Mouse (Mus musculus) hindbrain, embryonic 11.5 days (tissue): ENCODE measurements around the gene Pnpla2. TPM values are rescaled to one million over a fixed set of nuclear protein-coding genes. Genes with fewer than 3 reads are reported as not detected.
A peak's percentile ranks its signal among the peaks of the same experiment; 100 is the strongest.

ENCODE experiments used
- ATAC-seq: fragments of 200-750 bp; cut with Nextera tagmentation; 2 replicates; pipeline ENCODE4 v1.8.0; 2017; ENCODE audit warnings: mild to moderate bottlenecking, moderate TSS enrichment, moderate library complexity; ENCODE audit not compliant: low FRiP score
- DNase-seq: peaks from one replicate; pipeline ENCODE4 v3.0.0-alpha.2; 2015; ENCODE audit warnings: low spot score
- H3K27ac ChIP-seq: fragments of 300-500 bp; sonication (generic); 2 replicates; pipeline ENCODE4 v1.5.1; 2014; ENCODE audit warnings: mild to moderate bottlenecking, low read depth, low read length
- H3K27me3 ChIP-seq: fragments of 300-500 bp; sonication (generic); 2 replicates; pipeline ENCODE4 v1.6.1; 2014; ENCODE audit warnings: mild to moderate bottlenecking, low read length, moderate library complexity, mixed read lengths; ENCODE audit not compliant: control insufficient read depth, insufficient read depth
- H3K36me3 ChIP-seq: fragments of 300-500 bp; sonication (generic); 2 replicates; pipeline ENCODE4 v1.6.1; 2014; ENCODE audit warnings: mild to moderate bottlenecking, low read length, moderate library complexity, mixed read lengths; ENCODE audit not compliant: control insufficient read depth, insufficient read depth
- H3K4me1 ChIP-seq: fragments of 300-500 bp; sonication (generic); replicated peaks from 2 replicates; pipeline ENCODE4 v1.6.1; 2014; ENCODE audit warnings: low read length, mixed read lengths; ENCODE audit not compliant: control insufficient read depth, insufficient read depth
- H3K4me2 ChIP-seq: fragments of 300-500 bp; sonication (generic); replicated peaks from 2 replicates; pipeline ENCODE4 v1.6.1; 2014; ENCODE audit warnings: mild to moderate bottlenecking, low read depth, low read length
- H3K4me3 ChIP-seq: fragments of 300-500 bp; sonication (generic); 2 replicates; pipeline ENCODE4 v1.5.1; 2014; ENCODE audit warnings: low read depth, low read length
- H3K9ac ChIP-seq: fragments of 300-500 bp; sonication (generic); 2 replicates; pipeline ENCODE4 v1.6.1; 2014; ENCODE audit warnings: low read depth, low read length
- H3K9me3 ChIP-seq: fragments of 300-500 bp; sonication (generic); 2 replicates; pipeline ENCODE4 v1.6.1; 2016; ENCODE audit warnings: low read length; ENCODE audit not compliant: control insufficient read depth
- WGBS: fragments of 180-500 bp; shearing (Covaris S2); extraction: QIAGEN DNeasy Blood & Tissue Kit; methylation state at CpG from one replicate; pipeline ENCODE4 v1.1.7; 2014; 5-methylcytosine and 5-hydroxymethylcytosine counted together
- polyA plus RNA-seq: library from polyadenylated mRNA; unstranded; fragments of >200 nt; fragmentation: Nextera tagmentation; extraction: Ambion mirVana; gene quantifications from 2 replicates; pipeline ENCODE4 v1.2.1, GENCODE M21; 2014

The Pnpla2 gene
- polyA plus RNA-seq, 1 experiment from 2014 or later: 14.2 TPM

GRCm38 (mm10) chr7:141453636-141454035 is 1.4 kb upstream of the Pnpla2 start:
- ATAC-seq: no peak
- Histone ChIP-seq H3K4me3 (no peak overlapping the region), H3K27me3 (no peaks in the 10 kb centered on the region), H3K9ac (no peak overlapping the region), H3K4me2 (no peak overlapping the region), H3K9me3 (no peaks in the 10 kb centered on the region), H3K4me1 (peaks cover 2% of the 10 kb centered on the region), H3K27ac (no peak overlapping the region), H3K36me3 (0 out of 2 replicates have a peak, but pooled peaks cover 2% of the 10 kb centered on the region)
- DNase-seq: no peak
- 87% methylated on average over 2 of the region's 2 CpGs for WGBS

- Histone ChIP-seq H3K27ac (0 out of 2 replicates have a peak overlapping the region, but pooled peaks have one; percentile 45), H3K4me3 (peak overlapping the region; percentile 53), H3K27me3 (peaks cover 16% of the 10 kb centered on the region), H3K4me1 (no peaks in the 10 kb centered on the region; the same call in 1 of the 2 replicates), H3K4me2 (peak overlapping the region; percentile 82), H3K36me3 (0 out of 2 replicates have a peak, but pooled peaks cover 2% of the 10 kb centered on the region), H3K9me3 (no peaks in the 10 kb centered on the region), H3K9ac (peak overlapping the region; percentile 66)
- DNase-seq (peak; percentile 64), ATAC-seq (peak; percentile 30)
- under 1% methylated on average over 23 of the region's 23 CpGs for WGBS
Measured at GRCm38 (mm10) chr7:141455610-141456314, 764 bp downstream of the Pnpla2 start.

DNA sequence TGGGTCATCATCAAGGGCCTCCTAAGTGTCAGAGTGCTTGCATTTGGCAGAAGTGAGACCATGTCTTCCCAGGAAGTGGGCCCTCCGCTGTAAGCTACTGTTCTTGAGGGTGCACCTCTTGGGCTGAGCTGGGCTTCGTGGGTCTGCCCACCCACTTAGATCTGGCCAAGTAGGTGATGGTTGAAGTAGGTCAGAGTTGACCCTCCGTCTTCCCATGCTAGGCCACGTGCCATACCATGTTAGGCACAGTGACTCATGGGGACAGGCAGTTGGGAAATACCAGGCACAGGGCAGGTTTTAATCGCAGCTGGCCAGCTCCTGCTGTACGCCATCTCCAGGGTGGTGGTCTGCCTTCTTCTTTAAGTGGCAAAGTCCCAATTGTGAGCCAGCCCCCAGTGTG is 1.7 kb downstream of the Pnpla2 start:
- no peak overlapping the region for H3K4me3 ChIP-seq
- DNase-seq: no peak
- H3K27ac ChIP-seq: no peak overlapping the region
- 0 out of 2 replicates have a peak, but pooled peaks cover 2% of the 10 kb centered on the region for H3K36me3 ChIP-seq
- WGBS: 89% methylated on average over 6 of the region's 6 CpGs
- H3K27me3 ChIP-seq: peaks cover 26% of the 10 kb centered on the region
- peaks cover 1% of the 10 kb centered on the region; the same call in 1 of the 2 replicates for H3K4me1 ChIP-seq
- no peaks in the 10 kb centered on the region for H3K9me3 ChIP-seq
- no peak for ATAC-seq
- H3K9ac ChIP-seq: no peak overlapping the region
- no peak overlapping the region for H3K4me2 ChIP-seq

DNA sequence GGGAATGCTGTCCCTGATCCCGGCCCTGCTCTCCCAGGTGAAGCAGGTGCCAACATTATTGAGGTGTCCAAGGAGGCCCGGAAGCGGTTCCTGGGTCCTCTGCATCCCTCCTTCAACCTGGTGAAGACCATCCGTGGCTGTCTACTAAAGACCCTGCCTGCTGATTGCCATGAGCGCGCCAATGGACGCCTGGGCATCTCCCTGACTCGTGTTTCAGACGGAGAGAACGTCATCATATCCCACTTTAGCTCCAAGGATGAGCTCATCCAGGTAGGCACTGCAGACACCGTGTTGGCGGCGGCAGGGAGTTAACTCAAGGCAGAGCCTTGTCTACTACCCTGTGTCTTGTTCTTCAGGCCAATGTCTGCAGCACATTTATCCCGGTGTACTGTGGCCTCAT is 2.2 kb downstream of the Pnpla2 start:
- WGBS: 91% methylated on average over 14 of the region's 14 CpGs
- Histone ChIP-seq H3K27ac (no peak overlapping the region), H3K36me3 (no peaks in the 10 kb centered on the region), H3K4me1 (peaks cover 3% of the 10 kb centered on the region; the same call in 1 of the 2 replicates), H3K9me3 (no peaks in the 10 kb centered on the region), H3K4me2 (no peak overlapping the region), H3K9ac (no peak overlapping the region), H3K27me3 (peaks cover 31% of the 10 kb centered on the region), H3K4me3 (no peak overlapping the region)
- ATAC-seq: no peak
- DNase-seq: no peak

GRCm38 (mm10) chr7:141457986-141458660 is 3.1 kb downstream of the Pnpla2 start:
- DNase-seq (peak; percentile 71), ATAC-seq (no peak)
- Histone ChIP-seq H3K9ac (no peak overlapping the region), H3K4me3 (no peak overlapping the region), H3K36me3 (no peaks in the 10 kb centered on the region), H3K4me1 (peaks cover 3% of the 10 kb centered on the region; the same call in 1 of the 2 replicates), H3K27me3 (peaks cover 40% of the 10 kb centered on the region), H3K4me2 (no peak overlapping the region), H3K27ac (no peak overlapping the region), H3K9me3 (no peaks in the 10 kb centered on the region)
- WGBS: 72% methylated on average over 15 of the region's 15 CpGs

GRCm38 (mm10) chr7:141458661-141459060 is 3.7 kb downstream of the Pnpla2 start:
- DNase-seq: no peak
- Histone ChIP-seq H3K4me3 (no peak overlapping the region), H3K27ac (no peak overlapping the region), H3K9me3 (no peaks in the 10 kb centered on the region), H3K36me3 (no peaks in the 10 kb centered on the region), H3K4me1 (peaks cover 3% of the 10 kb centered on the region; the same call in 1 of the 2 replicates), H3K4me2 (no peak overlapping the region), H3K27me3 (peaks cover 45% of the 10 kb centered on the region), H3K9ac (no peak overlapping the region)
- 84% methylated on average over 11 of the region's 11 CpGs for WGBS
- no peak for ATAC-seq

DNA sequence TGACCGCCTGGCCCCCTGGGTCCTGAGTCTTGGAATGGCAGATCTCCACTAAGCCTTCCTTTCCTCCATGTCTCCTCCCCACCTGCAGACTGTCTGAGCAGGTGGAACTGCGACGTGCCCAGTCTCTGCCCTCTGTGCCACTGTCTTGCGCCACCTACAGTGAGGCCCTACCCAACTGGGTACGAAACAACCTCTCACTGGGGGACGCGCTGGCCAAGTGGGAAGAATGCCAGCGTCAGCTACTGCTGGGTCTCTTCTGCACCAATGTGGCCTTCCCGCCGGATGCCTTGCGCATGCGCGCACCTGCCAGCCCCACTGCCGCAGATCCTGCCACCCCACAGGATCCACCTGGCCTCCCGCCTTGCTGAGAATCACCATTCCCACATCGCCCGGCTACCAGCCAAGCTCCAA is 4.3 kb downstream of the Pnpla2 start:
- Histone ChIP-seq H3K36me3 (no peaks in the 10 kb centered on the region), H3K27me3 (peaks cover 52% of the 10 kb centered on the region), H3K27ac (no peak overlapping the region), H3K4me1 (peaks cover 3% of the 10 kb centered on the region; the same call in 1 of the 2 replicates), H3K4me3 (no peak overlapping the region), H3K9me3 (no peaks in the 10 kb centered on the region), H3K4me2 (no peak overlapping the region), H3K9ac (no peak overlapping the region)
- ATAC-seq (no peak), DNase-seq (no peak)
- WGBS: 93% methylated on average over 17 of the region's 17 CpGs

DNA sequence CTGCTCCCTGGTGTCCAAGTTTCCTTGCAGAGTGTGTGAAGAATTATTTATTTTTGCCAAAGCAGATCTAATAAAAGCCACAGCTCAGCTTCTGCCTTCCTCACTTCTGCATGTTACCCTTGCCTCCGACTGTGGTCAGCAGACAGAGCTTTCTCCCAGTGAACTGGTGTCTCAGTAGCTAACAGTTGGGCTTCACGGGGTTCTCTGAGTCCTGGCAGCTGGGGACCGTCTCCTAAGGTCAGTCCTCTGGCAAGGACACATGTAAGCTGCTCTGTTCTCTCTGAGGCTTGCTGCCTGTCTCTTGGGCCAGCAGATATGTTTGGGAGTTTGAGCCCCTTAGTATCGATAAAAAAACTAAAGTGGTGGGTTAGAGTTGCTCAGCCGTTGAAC is 5.0 kb downstream of the Pnpla2 start:
- Histone ChIP-seq H3K4me2 (no peak overlapping the region; the same call in 1 of the 2 replicates), H3K9me3 (no peaks in the 10 kb centered on the region), H3K27me3 (peaks cover 58% of the 10 kb centered on the region), H3K4me3 (no peak overlapping the region), H3K27ac (no peak overlapping the region), H3K4me1 (peaks cover 3% of the 10 kb centered on the region; the same call in 1 of the 2 replicates), H3K36me3 (no peaks in the 10 kb centered on the region), H3K9ac (no peak overlapping the region)
- WGBS: 72% methylated on average over 5 of the region's 5 CpGs
- no peak for ATAC-seq
- DNase-seq: no peak
